Mouse (Mus musculus): ENCODE measurements around the gene Fam49a. TPM values are rescaled to one million over a fixed set of nuclear protein-coding genes. Genes with fewer than 3 reads are reported as not detected.

The Fam49a gene
- polyA plus RNA-seq (2015; fragmentation: Nextera tagmentation; extraction: Ambion mirVana): 61.9 and 65.1 TPM in 2 replicates

GRCm38 (mm10) chr12:12261987-12262971 lies at the start of gene Fam49a:
Gene Fam49a, plus strand, starts transcription at chr12:12262139.
- Histone ChIP-seq H3K27me3 (replicated peaks; ENCODE audit: control insufficient read depth, insufficient read depth, low read length) (no peaks in the 10 kb centered on the region), H3K9ac (ENCODE audit: low read depth, low read length) (peak within 1 kb of the TSS; percentile 93), H3K36me3 (ENCODE audit: control insufficient read depth, insufficient read depth, low read length) (no peaks in the 10 kb centered on the region), H3K9me3 (ENCODE audit: control insufficient read depth, low read length) (no peaks in the 10 kb centered on the region), H3K4me3 (ENCODE audit: low read length) (peak within 1 kb of the TSS; percentile 87), H3K4me1 (ENCODE audit: control insufficient read depth, insufficient read depth, low read depth, low read length) (peaks cover 34% of the 10 kb centered on the region), H3K4me2 (ENCODE audit: low read length) (peak within 1 kb of the TSS; percentile 91), H3K27ac (ENCODE audit: low read depth, low read length) (peak within 1 kb of the TSS; percentile 84)
- ATAC-seq: peak; percentile 87
- under 1% methylated on average over 56 of the region's 62 CpGs for WGBS

GRCm38 (mm10) chr12:12213536-12213935 lies 48.4 kb upstream of the Fam49a start:
- H3K4me2 ChIP-seq (ENCODE audit: low read length): no peak overlapping the region
- H3K9me3 ChIP-seq (ENCODE audit: control insufficient read depth, low read length): no peaks in the 10 kb centered on the region
- no peak overlapping the region for H3K9ac ChIP-seq (ENCODE audit: low read depth, low read length)
- H3K36me3 ChIP-seq (ENCODE audit: control insufficient read depth, insufficient read depth, low read length): no peaks in the 10 kb centered on the region
- WGBS: 74% methylated on average over 3 of the region's 3 CpGs
- H3K27ac ChIP-seq (ENCODE audit: low read depth, low read length): no peak overlapping the region
- no peaks in the 10 kb centered on the region for H3K4me1 ChIP-seq (ENCODE audit: control insufficient read depth, insufficient read depth, low read depth, low read length)
- H3K4me3 ChIP-seq (ENCODE audit: low read length): no peak overlapping the region
- ATAC-seq: no peak
- no peaks in the 10 kb centered on the region for H3K27me3 ChIP-seq (replicated peaks; ENCODE audit: control insufficient read depth, insufficient read depth, low read length)

GRCm38 (mm10) chr12:12218947-12219346 lies 43.0 kb upstream of the Fam49a start:
- Histone ChIP-seq H3K27me3 (replicated peaks; ENCODE audit: control insufficient read depth, insufficient read depth, low read length) (no peaks in the 10 kb centered on the region), H3K9ac (ENCODE audit: low read depth, low read length) (no peak overlapping the region), H3K4me2 (ENCODE audit: low read length) (no peak overlapping the region), H3K27ac (ENCODE audit: low read depth, low read length) (no peak overlapping the region), H3K4me3 (ENCODE audit: low read length) (no peak overlapping the region), H3K9me3 (ENCODE audit: control insufficient read depth, low read length) (no peaks in the 10 kb centered on the region), H3K36me3 (ENCODE audit: control insufficient read depth, insufficient read depth, low read length) (no peaks in the 10 kb centered on the region), H3K4me1 (ENCODE audit: control insufficient read depth, insufficient read depth, low read depth, low read length) (no peaks in the 10 kb centered on the region)
- no peak for ATAC-seq
- WGBS: 60% methylated on average over 5 of the region's 5 CpGs

- ATAC-seq: peak; percentile 37; the same call in 1 of the 2 replicates
Measured at GRCm38 (mm10) chr12:12220755-12221496, 41.0 kb upstream of the Fam49a start.

GRCm38 (mm10) chr12:12222585-12223290 lies 39.2 kb upstream of the Fam49a start:
- no peak overlapping the region for H3K9ac ChIP-seq (ENCODE audit: low read depth, low read length)
- no peaks in the 10 kb centered on the region for H3K4me1 ChIP-seq (ENCODE audit: control insufficient read depth, insufficient read depth, low read depth, low read length)
- no peaks in the 10 kb centered on the region for H3K9me3 ChIP-seq (ENCODE audit: control insufficient read depth, low read length)
- H3K4me3 ChIP-seq (ENCODE audit: low read length): no peak overlapping the region
- H3K27ac ChIP-seq (ENCODE audit: low read depth, low read length): no peak overlapping the region
- 64% methylated on average over 9 of the region's 9 CpGs for WGBS
- H3K4me2 ChIP-seq (ENCODE audit: low read length): no peak overlapping the region
- H3K27me3 ChIP-seq (replicated peaks; ENCODE audit: control insufficient read depth, insufficient read depth, low read length): no peaks in the 10 kb centered on the region
- H3K36me3 ChIP-seq (ENCODE audit: control insufficient read depth, insufficient read depth, low read length): no peaks in the 10 kb centered on the region
- no peak for ATAC-seq

More at GRCm38 (mm10) chr12:12220755-12221496, 41.0 kb upstream of the Fam49a start:
- no peaks in the 10 kb centered on the region for H3K36me3 ChIP-seq (ENCODE audit: control insufficient read depth, insufficient read depth, low read length)
- H3K9me3 ChIP-seq (ENCODE audit: control insufficient read depth, low read length): no peaks in the 10 kb centered on the region
- H3K4me3 ChIP-seq (ENCODE audit: low read length): no peak overlapping the region
- H3K9ac ChIP-seq (ENCODE audit: low read depth, low read length): no peak overlapping the region
- WGBS: 75% methylated on average over 8 of the region's 8 CpGs
- H3K4me1 ChIP-seq (ENCODE audit: control insufficient read depth, insufficient read depth, low read depth, low read length): no peaks in the 10 kb centered on the region
- no peak overlapping the region for H3K4me2 ChIP-seq (ENCODE audit: low read length)
- no peaks in the 10 kb centered on the region for H3K27me3 ChIP-seq (replicated peaks; ENCODE audit: control insufficient read depth, insufficient read depth, low read length)
- H3K27ac ChIP-seq (ENCODE audit: low read depth, low read length): no peak overlapping the region

GRCm38 (mm10) chr12:12223336-12223735 lies 38.6 kb upstream of the Fam49a start:
- no peak for ATAC-seq
- H3K4me1 ChIP-seq (ENCODE audit: control insufficient read depth, insufficient read depth, low read depth, low read length): no peaks in the 10 kb centered on the region
- no peak overlapping the region for H3K27ac ChIP-seq (ENCODE audit: low read depth, low read length)
- 84% methylated on average over 2 of the region's 2 CpGs for whole genome bisulfite sequencing
- H3K9ac ChIP-seq (ENCODE audit: low read depth, low read length): no peak overlapping the region
- no peaks in the 10 kb centered on the region for H3K36me3 ChIP-seq (ENCODE audit: control insufficient read depth, insufficient read depth, low read length)
- H3K9me3 ChIP-seq (ENCODE audit: control insufficient read depth, low read length): no peaks in the 10 kb centered on the region
- H3K27me3 ChIP-seq (replicated peaks; ENCODE audit: control insufficient read depth, insufficient read depth, low read length): no peaks in the 10 kb centered on the region
- H3K4me3 ChIP-seq (ENCODE audit: low read length): no peak overlapping the region
- H3K4me2 ChIP-seq (ENCODE audit: low read length): no peak overlapping the region

GRCm38 (mm10) chr12:12225706-12226105 lies 36.2 kb upstream of the Fam49a start:
- Histone ChIP-seq H3K4me2 (ENCODE audit: low read length) (no peak overlapping the region), H3K9me3 (ENCODE audit: control insufficient read depth, low read length) (no peaks in the 10 kb centered on the region), H3K9ac (ENCODE audit: low read depth, low read length) (no peak overlapping the region), H3K4me1 (ENCODE audit: control insufficient read depth, insufficient read depth, low read depth, low read length) (no peaks in the 10 kb centered on the region), H3K4me3 (ENCODE audit: low read length) (no peak overlapping the region), H3K27me3 (replicated peaks; ENCODE audit: control insufficient read depth, insufficient read depth, low read length) (no peaks in the 10 kb centered on the region), H3K36me3 (ENCODE audit: control insufficient read depth, insufficient read depth, low read length) (no peaks in the 10 kb centered on the region), H3K27ac (ENCODE audit: low read depth, low read length) (no peak overlapping the region)
- WGBS: 24% methylated on average over 6 of the region's 6 CpGs
- peak; percentile 69; the same call in 1 of the 2 replicates for ATAC-seq

GRCm38 (mm10) chr12:12227594-12227993 lies 34.3 kb upstream of the Fam49a start:
- no peak overlapping the region for H3K9ac ChIP-seq (ENCODE audit: low read depth, low read length)
- no peaks in the 10 kb centered on the region for H3K27me3 ChIP-seq (replicated peaks; ENCODE audit: control insufficient read depth, insufficient read depth, low read length)
- no peak overlapping the region for H3K27ac ChIP-seq (ENCODE audit: low read depth, low read length)
- no peaks in the 10 kb centered on the region for H3K9me3 ChIP-seq (ENCODE audit: control insufficient read depth, low read length)
- no peaks in the 10 kb centered on the region for H3K36me3 ChIP-seq (ENCODE audit: control insufficient read depth, insufficient read depth, low read length)
- ATAC-seq: no peak
- H3K4me2 ChIP-seq (ENCODE audit: low read length): no peak overlapping the region
- no peak overlapping the region for H3K4me3 ChIP-seq (ENCODE audit: low read length)
- WGBS: 86% methylated on average over 3 of the region's 3 CpGs
- H3K4me1 ChIP-seq (ENCODE audit: control insufficient read depth, insufficient read depth, low read depth, low read length): no peaks in the 10 kb centered on the region
